Mouse (Mus musculus): ENCODE data around the gene Babam2.
A peak's percentile ranks its signal among the peaks of the same experiment; 100 is the strongest.

The Babam2 gene

DNA sequence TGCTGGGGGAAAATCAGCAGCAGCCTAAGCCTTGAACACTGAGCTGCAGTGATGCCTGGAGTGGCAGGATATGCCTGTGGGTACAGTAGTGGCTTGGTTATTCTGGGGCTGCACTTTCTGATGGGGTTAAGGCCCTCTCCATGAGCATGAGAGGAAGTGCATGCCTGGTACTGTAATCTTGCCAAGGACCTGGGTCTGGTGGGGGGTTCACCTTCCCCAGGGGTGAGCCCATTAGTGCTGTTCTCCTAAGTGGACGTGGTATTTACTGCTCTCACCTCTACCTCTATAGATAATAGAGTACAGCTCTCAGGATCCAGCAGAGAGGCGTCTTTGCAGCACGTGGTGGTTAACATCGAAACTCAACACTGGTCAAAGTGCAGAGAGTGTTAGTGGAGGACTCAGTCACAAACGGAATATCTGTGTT lies 16.4 kb downstream of the Babam2 start:
- DNase-seq (ENCODE audit: low spot score) = no peak

GRCm38 (mm10) chr5:31715486-31716150 lies 18.1 kb downstream of the Babam2 start:
- no peak for DNase-seq (ENCODE audit: low spot score)

DNA sequence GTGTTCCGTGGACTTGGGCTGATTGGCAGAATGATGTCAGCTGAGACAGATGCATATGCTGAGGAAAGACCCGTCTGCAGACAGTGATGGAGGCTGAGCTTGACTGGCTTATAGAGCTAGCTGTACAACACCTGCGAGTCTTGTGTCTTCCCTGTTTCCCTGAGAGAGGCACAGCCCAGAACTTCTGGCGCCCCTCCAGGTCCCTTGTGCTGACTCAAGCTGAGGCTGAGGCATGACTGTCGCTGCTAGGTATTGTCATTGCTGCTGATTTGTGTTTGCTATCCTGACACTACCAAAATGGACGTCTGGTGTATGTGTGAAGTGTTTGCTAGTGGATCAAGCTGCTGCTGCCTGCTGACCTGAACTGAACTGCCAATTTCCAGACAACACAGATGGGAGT lies 27.0 kb downstream of the Babam2 start:
- DNase-seq (ENCODE audit: low spot score) = no peak

GRCm38 (mm10) chr5:31725885-31726284 lies 28.4 kb downstream of the Babam2 start:
- DNase-seq (ENCODE audit: low spot score) = no peak

DNA sequence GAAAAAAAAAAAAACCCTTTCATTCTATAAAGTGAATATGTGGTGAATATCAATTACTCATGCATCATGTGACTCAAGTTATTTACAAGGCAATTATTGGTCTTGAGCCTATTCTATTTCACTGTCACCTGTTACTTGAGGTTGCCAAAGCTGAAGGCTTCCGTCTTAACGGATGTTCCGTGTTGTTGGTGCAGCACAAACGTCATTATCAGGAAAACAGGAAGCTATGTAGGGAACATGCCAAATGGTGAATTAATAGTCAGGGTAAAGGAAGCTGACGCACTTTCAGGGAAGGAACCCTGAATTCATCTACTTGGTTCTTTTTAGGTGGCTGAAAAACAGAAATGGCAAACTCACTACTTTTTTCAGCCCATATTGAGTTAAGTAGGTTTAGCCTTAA lies 30.0 kb downstream of the Babam2 start:
- DNase-seq (ENCODE audit: low spot score) = no peak

DNA sequence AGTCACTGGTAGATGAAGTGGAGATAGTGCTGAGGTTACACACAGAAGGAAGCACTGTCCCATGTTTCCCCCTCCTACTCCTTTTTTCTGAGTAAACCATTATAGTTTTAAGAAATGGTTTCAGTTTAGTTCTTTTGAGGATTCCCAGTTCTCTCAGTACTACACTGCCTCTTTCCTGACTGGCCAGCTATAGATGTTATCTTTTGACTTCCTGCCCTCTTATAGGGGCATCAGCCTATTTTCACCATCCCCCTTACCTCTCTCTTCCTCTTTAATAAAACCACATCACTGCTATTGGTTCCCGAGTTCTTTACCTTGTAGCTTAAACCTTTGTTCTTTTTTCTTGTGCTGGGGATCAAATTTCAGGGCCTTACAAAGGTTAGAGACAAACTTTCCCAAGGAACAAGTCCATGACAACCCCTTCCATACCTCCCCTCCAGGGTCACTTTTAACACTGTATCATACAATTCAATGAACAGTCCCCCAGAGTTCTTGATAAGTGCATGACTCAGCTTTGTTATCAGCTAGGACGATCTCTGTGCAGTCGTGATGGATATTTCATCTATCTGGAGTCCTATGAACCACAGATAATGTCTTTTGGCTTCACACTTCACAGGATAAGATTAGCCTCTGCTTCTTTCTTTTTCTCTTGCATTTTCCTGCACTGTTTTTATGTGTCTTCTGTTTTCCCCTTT lies 35.3 kb downstream of the Babam2 start:
- no peak for DNase-seq (ENCODE audit: low spot score)

DNA sequence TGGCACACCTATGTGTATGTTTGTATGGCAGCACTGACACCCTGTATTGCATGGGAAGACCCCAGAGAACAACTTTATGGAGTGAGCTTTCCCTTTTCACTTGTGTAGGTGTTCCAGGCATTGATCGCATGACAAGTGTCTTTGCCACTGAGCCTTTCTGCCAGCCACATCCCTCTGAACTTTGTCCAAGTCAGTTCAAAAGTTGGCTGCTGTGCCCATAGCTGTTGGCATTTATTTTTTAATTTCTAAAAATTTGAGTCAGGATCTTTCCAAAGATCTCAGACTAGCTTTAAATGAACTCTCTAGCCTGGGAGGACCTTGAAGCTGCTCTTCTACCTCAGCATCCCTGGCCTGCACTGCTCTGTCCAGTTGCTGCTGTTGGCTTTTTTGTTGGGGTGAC lies 44.4 kb downstream of the Babam2 start:
- DNase-seq (ENCODE audit: low spot score) = no peak

- no peak for DNase-seq (ENCODE audit: low spot score)
These were observed 45.1 kb downstream of the Babam2 start for GRCm38 (mm10) chr5:31742521-31743031.

DNA sequence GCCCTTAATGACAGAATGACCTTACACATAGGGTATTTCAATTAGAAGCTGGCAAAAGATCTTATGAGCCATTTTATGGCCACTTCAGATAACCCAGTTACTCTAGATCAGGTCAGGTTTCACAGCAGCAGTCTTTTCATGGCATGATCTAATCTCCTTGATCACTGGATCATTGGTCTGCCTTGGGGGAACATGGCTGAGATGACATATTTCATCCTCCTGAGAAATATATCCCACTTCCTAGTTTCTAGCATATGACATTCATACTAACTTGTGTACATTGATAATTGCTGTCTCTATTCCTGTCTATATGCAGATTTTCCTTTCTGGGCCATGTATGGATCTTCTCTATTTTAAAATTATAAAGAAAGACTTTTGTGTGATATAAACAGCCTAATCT lies 51.9 kb downstream of the Babam2 start:
- no peak for DNase-seq (ENCODE audit: low spot score)

DNA sequence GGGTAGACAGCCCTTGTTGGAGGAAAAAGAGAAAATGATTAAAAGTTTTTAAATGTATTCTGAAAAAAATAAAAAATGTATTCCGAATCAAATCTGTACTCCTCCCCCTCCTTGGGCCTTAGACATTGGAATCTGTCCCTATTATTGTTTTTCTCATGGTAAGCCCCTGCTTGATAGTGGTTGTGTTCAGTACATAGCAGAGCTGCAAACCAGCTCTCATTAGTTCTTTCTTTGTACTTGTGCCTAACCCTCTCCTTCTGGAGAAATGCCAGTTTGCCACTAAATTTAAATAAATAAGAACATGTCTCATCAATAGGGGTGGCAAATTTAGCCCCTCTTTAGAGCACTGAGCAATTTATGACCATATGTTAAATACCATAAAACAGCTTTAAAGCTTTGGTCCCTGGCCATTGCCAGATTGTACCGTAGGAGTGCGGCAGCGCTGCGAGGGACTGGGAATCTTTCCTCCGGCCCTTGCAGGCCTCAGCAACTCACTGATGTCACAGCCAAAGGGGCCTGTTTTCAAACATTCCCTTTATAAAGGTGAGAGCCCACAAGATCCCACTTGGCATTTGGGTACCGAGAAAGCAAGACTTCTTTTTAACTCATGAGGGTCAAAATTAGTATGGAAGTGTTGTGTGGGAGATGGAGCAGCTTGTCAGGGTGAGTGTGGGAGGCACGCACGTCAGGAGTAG lies 52.9 kb downstream of the Babam2 start:
- DNase-seq (ENCODE audit: low spot score) = peak; percentile 63

GRCm38 (mm10) chr5:31750955-31751354 lies 53.5 kb downstream of the Babam2 start:
- DNase-seq (ENCODE audit: low spot score) = no peak

DNA sequence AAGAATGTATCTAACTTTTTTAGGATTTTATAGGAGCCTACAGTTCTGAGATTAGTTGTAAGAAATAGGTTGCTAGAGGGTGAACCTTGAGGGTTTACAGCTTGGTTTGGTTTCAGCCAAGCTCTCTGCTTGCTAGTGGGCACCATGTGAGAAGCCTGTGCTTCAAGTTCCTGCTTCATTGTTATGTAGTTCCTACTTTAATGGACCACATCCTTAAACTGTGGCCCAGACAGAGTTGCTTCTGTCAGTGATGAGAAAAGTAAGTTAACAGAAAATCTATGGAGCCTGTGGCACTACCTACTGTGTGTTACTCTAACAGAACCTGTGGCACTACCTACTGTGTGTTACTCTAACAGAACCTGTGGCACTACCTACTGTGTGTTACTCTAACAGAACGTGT lies 57.1 kb downstream of the Babam2 start:
- no peak for DNase-seq (ENCODE audit: low spot score)

GRCm38 (mm10) chr5:31755255-31755654 lies 57.8 kb downstream of the Babam2 start:
- no peak for DNase-seq (ENCODE audit: low spot score)

GRCm38 (mm10) chr5:31758310-31759091 lies 61.0 kb downstream of the Babam2 start:
- no peak for DNase-seq (ENCODE audit: low spot score)

GRCm38 (mm10) chr5:31761836-31762235 lies 64.4 kb downstream of the Babam2 start:
- DNase-seq (ENCODE audit: low spot score) = no peak

- no peak for DNase-seq (ENCODE audit: low spot score)
These were observed 65.3 kb downstream of the Babam2 start for GRCm38 (mm10) chr5:31762773-31763172.

DNA sequence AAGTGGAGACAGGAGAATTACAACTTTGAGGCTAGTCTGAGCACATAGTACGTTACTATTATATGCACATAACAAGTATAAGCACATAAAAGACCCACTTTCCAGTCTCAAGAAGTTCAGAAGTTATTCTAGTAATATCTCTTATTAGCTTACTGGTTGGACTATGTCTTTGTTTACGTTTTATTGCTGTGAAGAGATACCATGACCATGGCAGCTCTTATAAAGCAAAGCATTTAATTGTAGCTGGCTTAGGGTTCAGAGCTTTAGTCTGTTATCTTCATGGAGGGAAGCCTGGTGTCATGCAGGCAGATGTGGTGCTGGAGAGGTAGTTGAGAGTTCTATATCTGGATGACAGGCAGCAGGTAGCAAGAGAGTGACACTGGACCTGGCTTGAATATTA lies 68.3 kb downstream of the Babam2 start:
- DNase-seq (ENCODE audit: low spot score) = no peak

GRCm38 (mm10) chr5:31766841-31767542 lies 69.5 kb downstream of the Babam2 start:
- no peak for DNase-seq (ENCODE audit: low spot score)

DNA sequence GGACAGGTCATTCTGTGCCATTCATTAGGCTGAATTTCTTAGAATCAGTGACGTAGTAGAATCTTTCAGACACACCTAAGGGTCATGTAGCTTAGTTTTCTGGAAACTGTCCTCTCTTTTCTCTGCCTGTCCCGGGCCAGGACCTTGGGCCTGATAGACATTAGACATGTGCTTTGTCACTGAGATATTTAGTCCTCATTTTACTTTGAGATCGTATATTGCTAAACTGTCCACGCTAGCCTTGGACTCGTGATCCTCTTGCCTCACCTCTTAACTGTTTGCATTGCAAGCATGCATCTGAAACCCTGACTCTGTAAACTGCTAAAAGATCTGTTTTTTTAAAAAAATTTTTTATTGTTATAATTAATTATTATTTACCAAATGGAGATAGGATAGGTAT lies 74.0 kb downstream of the Babam2 start:
- no peak for DNase-seq (ENCODE audit: low spot score)

DNA sequence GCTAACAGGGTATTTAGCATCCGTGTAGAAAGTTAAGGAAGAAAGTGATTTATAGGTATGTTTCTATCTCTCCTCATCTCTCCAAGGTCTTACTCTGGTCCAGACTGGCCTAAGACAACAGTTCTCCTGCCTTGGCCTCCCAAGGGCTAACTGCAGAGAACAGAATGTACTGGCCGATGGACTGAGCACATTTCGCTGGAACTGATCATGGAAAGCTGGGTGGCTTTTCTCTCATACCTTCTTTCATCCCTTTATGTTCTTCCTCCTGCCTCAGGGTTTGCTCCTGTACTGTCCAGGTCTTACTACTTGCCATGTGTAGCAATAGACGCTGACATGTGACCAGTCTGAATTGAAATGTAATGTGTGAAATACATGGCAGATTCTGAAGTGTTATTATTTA lies 74.4 kb downstream of the Babam2 start:
- no peak for DNase-seq (ENCODE audit: low spot score)

GRCm38 (mm10) chr5:31774976-31775375 lies 77.5 kb downstream of the Babam2 start:
- no peak for DNase-seq (ENCODE audit: low spot score)

DNA sequence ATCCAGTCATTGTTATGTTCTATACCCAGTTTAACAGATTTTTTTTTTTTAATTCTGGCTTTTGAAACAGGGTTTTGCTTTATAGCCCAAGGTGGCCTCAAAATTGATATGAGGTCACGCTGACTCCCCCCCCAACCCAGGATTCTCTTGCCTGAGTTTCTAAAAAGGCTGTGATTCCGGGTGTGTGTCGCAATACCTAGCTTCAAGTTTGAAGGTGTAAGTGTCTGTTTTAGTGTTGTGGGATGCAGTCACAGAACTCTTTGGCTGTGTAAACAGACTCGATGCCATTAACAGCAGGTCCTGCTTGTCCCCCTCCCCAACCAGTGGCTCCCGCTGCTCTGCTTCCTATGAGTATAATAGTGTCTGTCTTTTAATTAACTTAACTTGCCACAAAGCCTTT lies 84.1 kb downstream of the Babam2 start:
- no peak for DNase-seq (ENCODE audit: low spot score)
